Mouse (Mus musculus) embryonic fibroblast, embryonic 13.5 days (primary cell): ENCODE results near the gene Vps45. TPM values are rescaled to one million over a fixed set of nuclear protein-coding genes. Genes with fewer than 3 reads are reported as not detected.
A peak's percentile ranks its signal among the peaks of the same experiment; 100 is the strongest.
"Not testable (repeated sequence)": the region's sequence is repeated elsewhere in the genome, so short reads cannot be mapped to it uniquely, and the experiment has no call there.

ENCODE experiments used
- H3K27ac ChIP-seq: 2 replicates; pipeline ENCODE4 v1.5.1; 2012; ENCODE audit warnings: low read length, control low read depth, inconsistent platforms; ENCODE audit not compliant: insufficient read depth
- H3K4me1 ChIP-seq: 2 replicates; pipeline ENCODE4 v1.6.1; 2011; ENCODE audit warnings: low read length; ENCODE audit not compliant: control insufficient read depth, insufficient read depth
- H3K4me3 ChIP-seq: 2 replicates; pipeline ENCODE4 v1.5.1; 2011; ENCODE audit warnings: mild to moderate bottlenecking, control low read depth, low read length; ENCODE audit not compliant: insufficient read depth
- CTCF ChIP-seq: IDR thresholded peaks from 2 replicates; pipeline ENCODE4 v1.5.1; 2011; ENCODE audit warnings: mild to moderate bottlenecking, control low read depth, low read length, moderate library complexity, borderline replicate concordance; ENCODE audit not compliant: insufficient read depth
- POLR2A ChIP-seq: IDR thresholded peaks from 2 replicates; pipeline ENCODE4 v1.6.1; 2011; ENCODE audit warnings: low read depth, mild to moderate bottlenecking, control low read depth, low read length, moderate library complexity
- polyA plus RNA-seq: library from polyadenylated mRNA; stranded (reverse); fragments of >200 nt; gene quantifications from 2 replicates; pipeline ENCODE4 v1.2.4, GENCODE M21; 2011; ENCODE audit warnings: low read depth; ENCODE audit not compliant: missing spikeins, insufficient read length

Vps45 gene
- polyA plus RNA-seq, 1 experiment = 15.6 TPM

GRCm38 (mm10) chr3:95965518-95966451 is 92.5 kb downstream of the Vps45 start:
- H3K4me1 ChIP-seq = no peaks in the 10 kb centered on the region
- TF ChIP-seq POLR2A (no peak), CTCF (no peak)
- no peak overlapping the region for H3K4me3 ChIP-seq
- H3K27ac ChIP-seq = no peak overlapping the region

- no peaks in the 10 kb centered on the region for H3K4me1 ChIP-seq
- peak; percentile 48; the same call in 1 of the 2 replicates for TF ChIP-seq CTCF
- TF ChIP-seq POLR2A = no peak
Observed at GRCm38 (mm10) chr3:95963681-95964080, 94.6 kb downstream of the Vps45 start.

GRCm38 (mm10) chr3:95963230-95963629 is 95.0 kb downstream of the Vps45 start:
- Histone ChIP-seq H3K4me1 (no peaks in the 10 kb centered on the region), H3K27ac (no peak overlapping the region), H3K4me3 (no peak overlapping the region)
- TF ChIP-seq POLR2A (no peak), CTCF (no peak)

More at GRCm38 (mm10) chr3:95963681-95964080, 94.6 kb downstream of the Vps45 start:
- H3K27ac ChIP-seq = no peak overlapping the region
- no peak overlapping the region for H3K4me3 ChIP-seq

- H3K4me3 ChIP-seq, H3K4me1 ChIP-seq: not testable (repeated sequence)
Observed at GRCm38 (mm10) chr3:95962182-95962581, 96.1 kb downstream of the Vps45 start.

GRCm38 (mm10) chr3:95959807-95960206 is 98.5 kb downstream of the Vps45 start:
- TF ChIP-seq CTCF = no peak
- TF ChIP-seq POLR2A = no peak
- Histone ChIP-seq H3K4me3 (no peak overlapping the region), H3K27ac (no peak overlapping the region), H3K4me1 (no peaks in the 10 kb centered on the region; the same call in 1 of the 2 replicates)

More at GRCm38 (mm10) chr3:95962182-95962581, 96.1 kb downstream of the Vps45 start:
- not testable (repeated sequence) for H3K27ac ChIP-seq

GRCm38 (mm10) chr3:95959082-95959481 is 99.2 kb downstream of the Vps45 start:
- no peak for TF ChIP-seq CTCF
- no peak for TF ChIP-seq POLR2A
- Histone ChIP-seq H3K4me1 (no peaks in the 10 kb centered on the region; the same call in 1 of the 2 replicates), H3K4me3 (no peak overlapping the region), H3K27ac (no peak overlapping the region)

GRCm38 (mm10) chr3:95957359-95958148 is 100.7 kb downstream of the Vps45 start:
- H3K4me3 ChIP-seq = no peak overlapping the region
- no peaks in the 10 kb centered on the region; the same call in 1 of the 2 replicates for H3K4me1 ChIP-seq
- no peak overlapping the region; the same call in 1 of the 2 replicates for H3K27ac ChIP-seq
- no peak for TF ChIP-seq CTCF
- no peak for TF ChIP-seq POLR2A

- TF ChIP-seq CTCF (no peak), POLR2A (no peak)
- Histone ChIP-seq H3K27ac (no peak overlapping the region), H3K4me1 (no peaks in the 10 kb centered on the region; the same call in 1 of the 2 replicates), H3K4me3 (no peak overlapping the region)
Observed at GRCm38 (mm10) chr3:95955318-95955717, 102.9 kb downstream of the Vps45 start.

GRCm38 (mm10) chr3:95954648-95955173 is 103.6 kb downstream of the Vps45 start:
- H3K27ac ChIP-seq, H3K4me1 ChIP-seq, H3K4me3 ChIP-seq: not testable (repeated sequence)
